Mouse (Mus musculus) adrenal gland (tissue): Measurements from ENCODE around the gene Mrpl48.

Experiments used
- intact Hi-C: fragments of 180-260 bp; cut with DNase I; formaldehyde crosslinking; loops from one replicate; pipeline ENCODE4 v1.15.1; 2025

The Mrpl48 gene

GRCm38 (mm10) chr7:100499465-100499864, 108.6 kb downstream of the Mrpl48 start:
- intact Hi-C loops = no loop called here

GRCm38 (mm10) chr7:100497982-100498381, 110.1 kb downstream of the Mrpl48 start:
- intact Hi-C loops = no loop called here

GRCm38 (mm10) chr7:100497402-100497801, 110.7 kb downstream of the Mrpl48 start:
- intact Hi-C loops = no loop called here

- intact Hi-C loops = no loop called here
Measured at GRCm38 (mm10) chr7:100496791-100497190, 111.3 kb downstream of the Mrpl48 start.

GRCm38 (mm10) chr7:100496371-100496770, 111.7 kb downstream of the Mrpl48 start:
- intact Hi-C loops = no loop called here
